Mouse (Mus musculus): ENCODE data around the gene Gm10378. TPM values are rescaled to one million over a fixed set of nuclear protein-coding genes. Genes with fewer than 3 reads are reported as not detected.
"Not testable (repeated sequence)": the region's sequence is repeated elsewhere in the genome, so short reads cannot be mapped to it uniquely, and the experiment has no call there.

The Gm10378 gene
- not detected for total RNA-seq (2021)
- long read RNA-seq, experiment 1: 0 reads
- long read RNA-seq, experiment 2: 0 reads

- DNase-seq (ENCODE audit: extremely low spot score in 1 of 2, low spot score in 2 of 2); H3K27ac ChIP-seq; H3K4me3 ChIP-seq; intact Hi-C loops (cut with DNase I): not testable (repeated sequence)
These were observed at the start of gene Gm10378 for GRCm38 (mm10) chr14:42655638-42656037. Gene Gm10378 (plus strand): TSS chr14:42655938.

- intact Hi-C loops (cut with DNase I): not testable (repeated sequence)
These were observed 13.9 kb upstream of the Gm10378 start, which contains the start of gene Gm3633 for GRCm38 (mm10) chr14:42641817-42642216. Gene Gm3633 (minus strand): TSS chr14:42641917.

More at GRCm38 (mm10) chr14:42641817-42642216, 13.9 kb upstream of the Gm10378 start, which contains the start of gene Gm3633:
- H3K4me3 ChIP-seq; H3K27ac ChIP-seq; DNase-seq (ENCODE audit: extremely low spot score in 1 of 2, low spot score in 2 of 2): not testable (repeated sequence)

Small RNAs within 50 kb of the gene (microRNA-seq; reads per million reads assigned to microRNA genes)
- gene Gm23620: 0 reads per million in 2 experiments
- gene Gm25228: 0 reads per million in 2 experiments

Other genes with a start within 250 kb of the Gm10378 start
- not detected for gene Gm8005, start 216.3 kb upstream of the Gm10378 start, total RNA-seq (2021)
- not detected for gene Gm8011, start 192.1 kb upstream of the Gm10378 start, total RNA-seq (2021)
- not detected for gene Gm8020, start 153.6 kb upstream of the Gm10378 start, total RNA-seq (2021)
- gene Gm8024, start 131.7 kb upstream of the Gm10378 start, total RNA-seq (2021): not detected
- gene Gm17124, start 56.1 kb upstream of the Gm10378 start, total RNA-seq (2021): not detected
- gene Gm3633, start 14.0 kb upstream of the Gm10378 start, total RNA-seq (2021): not detected
- not detected for gene Gm3015, start 112.9 kb downstream of the Gm10378 start, total RNA-seq (2021)
- not detected for gene Gm10377, start 142.0 kb downstream of the Gm10378 start, total RNA-seq (2021)
- not detected for gene Gm21977, start 197.5 kb downstream of the Gm10378 start, total RNA-seq (2021)